Mouse (Mus musculus): ENCODE data around the gene Zcchc14.

- TF ChIP-seq POLR2A (IDR thresholded peaks at IDR 0.05; ENCODE audit: borderline replicate concordance, low read depth, low read length): no peak
- no peak for TF ChIP-seq CTCF (IDR thresholded peaks at IDR 0.05; ENCODE audit: low read depth, low read length)
Observed at GRCm38 (mm10) chr8:121688496-121688895, 35.8 kb upstream of the Zcchc14 start.
